8 mouse cellular contexts compared by ENCODE assay signal in genomic region chr7:125708100-125708499, GRCm38 (mm10). TPM values are rescaled to one million over a fixed set of nuclear protein-coding genes. Genes with fewer than 3 reads are reported as not detected.
DNase-seq lines count a peak whose midpoint lies in the region; ATAC-seq and TF ChIP-seq lines count a peak whose summit lies in the region.

No protein-coding gene starts in this region.

- no peaks in the 10 kb centered on the region for H3K9me3 ChIP-seq in kidney, embryonic 15.5 days (replicated peaks)
- H3K9me3 ChIP-seq in hindbrain, embryonic 15.5 days: no peaks in the 10 kb centered on the region
- H3K9me3 ChIP-seq in midbrain, postnatal 0 days (ENCODE audit: low read length): no peaks in the 10 kb centered on the region

- H3K4me2 ChIP-seq in kidney, embryonic 15.5 days: peak overlapping the region; percentile 80
- peak overlapping the region; percentile 69 for H3K4me2 ChIP-seq in hindbrain, embryonic 15.5 days
- H3K4me2 ChIP-seq in midbrain, postnatal 0 days (ENCODE audit: low read depth, low read length, poor library complexity, severe bottlenecking): peak overlapping the region; percentile 54

- H3K27me3 ChIP-seq in kidney, embryonic 15.5 days: no peaks in the 10 kb centered on the region
- H3K27me3 ChIP-seq in hindbrain, embryonic 15.5 days: no peaks in the 10 kb centered on the region
- no peaks in the 10 kb centered on the region for H3K27me3 ChIP-seq in midbrain, postnatal 0 days (ENCODE audit: insufficient read depth, low read length)

- 0% methylated on average over 15 of the region's 15 CpGs for WGBS in kidney, embryonic 15.5 days
- under 1% methylated on average over 15 of the region's 15 CpGs for WGBS in hindbrain, embryonic 15.5 days
- WGBS in midbrain, postnatal 0 days: under 1% methylated on average over 15 of the region's 15 CpGs

- no peak for TF ChIP-seq POLR2A in bone marrow macrophage, adult 2 months (IDR thresholded peaks at IDR 0.05; ENCODE audit: borderline replicate concordance, low read depth, low read length)

- H3K36me3 ChIP-seq in kidney, embryonic 15.5 days: peaks cover 13% of the 10 kb centered on the region
- peaks cover 11% of the 10 kb centered on the region for H3K36me3 ChIP-seq in hindbrain, embryonic 15.5 days
- H3K36me3 ChIP-seq in midbrain, postnatal 0 days (ENCODE audit: insufficient read depth, low read length): peaks cover 9% of the 10 kb centered on the region

- no peak for ATAC-seq in kidney, embryonic 15.5 days (replicated peaks; ENCODE audit: low FRiP score)
- no peak for ATAC-seq in hindbrain, embryonic 15.5 days (ENCODE audit: low FRiP score, low read depth)
- ATAC-seq in midbrain, postnatal 0 days (ENCODE audit: low FRiP score): no peak

- H3K4me3 ChIP-seq in kidney, embryonic 15.5 days (replicated peaks): peak overlapping the region; percentile 92
- H3K4me3 ChIP-seq in bone marrow macrophage, adult 2 months (ENCODE audit: insufficient read depth, low read length): peak overlapping the region; percentile 88
- H3K4me3 ChIP-seq in hindbrain, embryonic 15.5 days: peak overlapping the region; percentile 89
- H3K4me3 ChIP-seq in midbrain, postnatal 0 days (ENCODE audit: low read depth, low read length): peak overlapping the region; percentile 79

- no peak for DNase-seq in kidney, adult 8-10 months
- DNase-seq in midbrain, postnatal 0 days (ENCODE audit: low spot score): peak; percentile 25
- DNase-seq in cerebellum, adult 9-10 months: no peak
- DNase-seq in right cerebral cortex, adult 2 months (ENCODE audit: low spot score in 2 of 2): no peak
- no peak for DNase-seq in testis, postnatal 10 days (ENCODE audit: low spot score)

- H3K9ac ChIP-seq in kidney, embryonic 15.5 days: peak overlapping the region; percentile 79
- peak overlapping the region; percentile 78 for H3K9ac ChIP-seq in hindbrain, embryonic 15.5 days
- peak overlapping the region; percentile 73 for H3K9ac ChIP-seq in midbrain, postnatal 0 days (replicated peaks; ENCODE audit: low read length, poor library complexity, severe bottlenecking)

- peaks cover 34% of the 10 kb centered on the region for H3K4me1 ChIP-seq in kidney, embryonic 15.5 days
- H3K4me1 ChIP-seq in bone marrow macrophage, adult 2 months (ENCODE audit: control insufficient read depth, insufficient read depth, low read length): peaks cover 20% of the 10 kb centered on the region
- peaks cover 37% of the 10 kb centered on the region for H3K4me1 ChIP-seq in hindbrain, embryonic 15.5 days (replicated peaks)
- H3K4me1 ChIP-seq in midbrain, postnatal 0 days (ENCODE audit: insufficient read depth, low read length): peaks cover 19% of the 10 kb centered on the region; the same call in 1 of the 2 replicates

- TF ChIP-seq CTCF in bone marrow macrophage, adult 2 months (IDR thresholded peaks at IDR 0.05; ENCODE audit: low read depth, low read length): no peak
- no peak for TF ChIP-seq CTCF in midbrain, postnatal 0 days (IDR thresholded peaks at IDR 0.05)

- H3K27ac ChIP-seq in kidney, embryonic 15.5 days: peak overlapping the region; percentile 56; the same call in 1 of the 2 replicates
- no peak overlapping the region for H3K27ac ChIP-seq in bone marrow macrophage, adult 2 months (ENCODE audit: insufficient read depth, low read depth, low read length)
- H3K27ac ChIP-seq in hindbrain, embryonic 15.5 days (replicated peaks): peak overlapping the region; percentile 80
- no peak overlapping the region for H3K27ac ChIP-seq in midbrain, postnatal 0 days (ENCODE audit: low read depth, low read length)

RNA-seq across cellular contexts. Expression of gene D430042O09Rik, which starts 0.4 kb away (rescaled TPM):
- polyA plus RNA-seq in kidney, embryonic 15.5 days (2015; fragmentation: Nextera tagmentation; extraction: Ambion mirVana): 9.3 and 10.1 TPM in 2 replicates
- 16.0 and 19.8 TPM in 2 replicates for polyA plus RNA-seq in bone marrow macrophage, adult 2 months (2012; ENCODE audit: insufficient read depth, insufficient read length, missing spikeins)
- polyA plus RNA-seq in hindbrain, embryonic 15.5 days (2015; fragmentation: Nextera tagmentation; extraction: Ambion mirVana): 6.9 and 7.4 TPM in 2 replicates
- total RNA-seq in midbrain, postnatal 0 days (2014; rRNA removed): 16.9 and 21.7 TPM in 2 replicates
- 3.5 and 4.3 TPM in 2 replicates for polyA plus RNA-seq in midbrain, postnatal 0 days (2015; fragmentation: Nextera tagmentation; extraction: Ambion mirVana)

RNA-seq across cellular contexts. Expression of gene Gtf3c1, which starts 0.5 kb away (rescaled TPM):
- 28.2 and 30.6 TPM in 2 replicates for polyA plus RNA-seq in kidney, embryonic 15.5 days (2015; fragmentation: Nextera tagmentation; extraction: Ambion mirVana)
- 16.7 and 22.0 TPM in 2 replicates for polyA plus RNA-seq in bone marrow macrophage, adult 2 months (2012; ENCODE audit: insufficient read depth, insufficient read length, missing spikeins)
- polyA plus RNA-seq in hindbrain, embryonic 15.5 days (2015; fragmentation: Nextera tagmentation; extraction: Ambion mirVana): 29.1 and 29.8 TPM in 2 replicates
- 72.0 and 80.4 TPM in 2 replicates for total RNA-seq in midbrain, postnatal 0 days (2014; rRNA removed)
- polyA plus RNA-seq in midbrain, postnatal 0 days (2015; fragmentation: Nextera tagmentation; extraction: Ambion mirVana): 18.1 and 20.9 TPM in 2 replicates

Comparison
In these comparisons a context has a peak if more than half of its experiments do, and no peak if none do; other contexts are left out.
1. H3K27ac ChIP-seq: peak in kidney, embryonic 15.5 days (single experiment) and hindbrain, embryonic 15.5 days (single experiment); none in bone marrow macrophage, adult 2 months (single experiment) and midbrain, postnatal 0 days (single experiment).
2. Peak in every context shown above with its lines, with median percentiles within 50 percentile points of each other: H3K4me2 ChIP-seq, H3K4me3 ChIP-seq and H3K9ac ChIP-seq.